Mouse (Mus musculus) liver, postnatal 0 days (tissue): Measurements from ENCODE around the gene Btbd35f10. TPM values are rescaled to one million over a fixed set of nuclear protein-coding genes. Genes with fewer than 3 reads are reported as not detected.
"Not testable (repeated sequence)": the region's sequence is repeated elsewhere in the genome, so short reads cannot be mapped to it uniquely, and the experiment has no call there.

ENCODE experiments used
- ATAC-seq: fragments of 200-750 bp; cut with Nextera tagmentation; 2 replicates; pipeline ENCODE4 v1.8.0; 2017; ENCODE audit warnings: mild to moderate bottlenecking, moderate library complexity
- DNase-seq: peaks from one replicate; pipeline ENCODE4 v3.0.0-alpha.2; 2016
- H3K27ac ChIP-seq: fragments of 300-500 bp; sonication (generic); 2 replicates; pipeline ENCODE4 v1.5.1; 2014; ENCODE audit warnings: antibody characterized with exemption, moderate library complexity, mild to moderate bottlenecking, low read depth
- H3K27me3 ChIP-seq: fragments of 300-500 bp; sonication (generic); 2 replicates; pipeline ENCODE4 v1.6.1; 2014; ENCODE audit warnings: low read length, control low read depth, mixed read lengths; ENCODE audit not compliant: insufficient read depth
- H3K36me3 ChIP-seq: fragments of 300-500 bp; sonication (generic); replicated peaks from 2 replicates; pipeline ENCODE4 v1.6.1; 2014; ENCODE audit warnings: mild to moderate bottlenecking, control low read depth, low read length, moderate library complexity, mixed read lengths; ENCODE audit not compliant: insufficient read depth
- H3K4me1 ChIP-seq: fragments of 300-500 bp; sonication (generic); 2 replicates; pipeline ENCODE4 v1.6.1; 2014; ENCODE audit warnings: antibody characterized with exemption, mild to moderate bottlenecking, control low read depth; ENCODE audit not compliant: insufficient read depth
- H3K4me2 ChIP-seq: fragments of 300-500 bp; sonication (generic); 2 replicates; pipeline ENCODE4 v1.6.1; 2014; ENCODE audit warnings: low read depth, mild to moderate bottlenecking, low read length, moderate library complexity, mixed read lengths
- H3K4me3 ChIP-seq: fragments of 300-500 bp; sonication (generic); 2 replicates; pipeline ENCODE4 v1.5.1; 2014; ENCODE audit warnings: low read depth, low read length
- H3K9ac ChIP-seq: fragments of 300-500 bp; sonication (generic); replicated peaks from 2 replicates; pipeline ENCODE4 v1.6.1; 2014; ENCODE audit warnings: mild to moderate bottlenecking, moderate library complexity
- H3K9me3 ChIP-seq: fragments of 300-500 bp; sonication (generic); 2 replicates; pipeline ENCODE4 v1.6.1; 2016; ENCODE audit warnings: mild to moderate bottlenecking, control low read depth, low read length, mixed read lengths
- WGBS: fragments of 180-500 bp; shearing (Covaris S2); extraction: QIAGEN DNeasy Blood & Tissue Kit; methylation state at CpG from one replicate; pipeline ENCODE4 v1.1.7; 2014; ENCODE audit not compliant: insufficient replicate concordance; 5-methylcytosine and 5-hydroxymethylcytosine counted together
- polyA plus RNA-seq: library from polyadenylated mRNA; unstranded; fragments of >200 nt; fragmentation: Nextera tagmentation; extraction: Ambion mirVana; gene quantifications from 2 replicates; pipeline ENCODE4 v1.2.1, GENCODE M21; 2015

Btbd35f10 gene
- not detected in 2 replicates for polyA plus RNA-seq

DNA sequence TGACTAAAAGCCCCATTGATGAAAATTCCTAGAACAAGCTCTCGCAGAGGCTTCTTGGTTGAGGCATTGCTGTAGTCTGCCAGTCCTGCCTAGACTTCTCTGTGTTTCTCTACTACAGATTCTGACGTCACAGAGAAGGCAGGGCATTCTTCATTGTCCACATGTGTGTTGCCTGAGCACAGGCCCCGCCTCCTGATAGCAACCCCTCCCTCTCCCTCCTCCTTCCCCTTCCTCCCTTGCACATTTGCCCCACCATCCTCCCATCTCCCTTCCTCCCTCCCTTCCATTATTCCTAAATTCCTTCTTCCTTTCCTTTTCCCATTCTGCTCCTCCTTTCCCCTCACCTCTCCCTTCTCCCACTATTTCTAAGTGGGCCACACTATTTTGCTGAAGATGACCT is at the start of gene Btbd35f10:
Gene Btbd35f10 (minus strand): TSS at position 101 of the 400 bp plus-strand sequence.
- H3K36me3 ChIP-seq, H3K9me3 ChIP-seq, ATAC-seq, DNase-seq, H3K9ac ChIP-seq, H3K4me1 ChIP-seq, H3K4me2 ChIP-seq, H3K4me3 ChIP-seq, H3K27me3 ChIP-seq, H3K27ac ChIP-seq: not testable (repeated sequence)
- WGBS = no CpG with 5 or more reads among the region's 3 CpGs

Other genes with a start within 250 kb of the Btbd35f10 start
- not detected in 2 replicates for gene Btbd35f18, start 52.7 kb downstream of the Btbd35f10 start, polyA plus RNA-seq
- not detected in 2 replicates for gene Btbd35f16, start 204.1 kb upstream of the Btbd35f10 start, polyA plus RNA-seq